Mouse (Mus musculus) fibroblast of lung, adult 2 months (primary cell): Measurements from ENCODE around the gene Ifi27l2a.
"Not testable (repeated sequence)": the region's sequence is repeated elsewhere in the genome, so short reads cannot be mapped to it uniquely, and the experiment has no call there.

Experiments
- DNase-seq: peaks from one replicate; pipeline ENCODE4 v3.0.0-alpha.2; 2011; ENCODE audit warnings: low read depth

The Ifi27l2a gene

GRCm38 (mm10) chr12:103443524-103443923 is at the start of gene Ifi27l2a:
Ifi27l2a (minus strand) TSS chr12:103443680.
- DNase-seq = no peak

GRCm38 (mm10) chr12:103492767-103493166 is 49.3 kb upstream of the Ifi27l2a start:
- peak; percentile 43 for DNase-seq

- no peak for DNase-seq
Measured at GRCm38 (mm10) chr12:103491091-103491730, 47.7 kb upstream of the Ifi27l2a start.

- no peak for DNase-seq
Measured at GRCm38 (mm10) chr12:103487750-103488149, 44.3 kb upstream of the Ifi27l2a start.

- DNase-seq = no peak
Measured at GRCm38 (mm10) chr12:103487276-103487675, 43.8 kb upstream of the Ifi27l2a start.

- no peak for DNase-seq
Measured at GRCm38 (mm10) chr12:103486726-103487125, 43.2 kb upstream of the Ifi27l2a start.

- not testable (repeated sequence) for DNase-seq
Measured at GRCm38 (mm10) chr12:103484200-103484972, 40.9 kb upstream of the Ifi27l2a start.

- no peak for DNase-seq
Measured at GRCm38 (mm10) chr12:103482781-103483180, 39.3 kb upstream of the Ifi27l2a start.

- no peak for DNase-seq
Measured at GRCm38 (mm10) chr12:103481671-103482070, 38.2 kb upstream of the Ifi27l2a start.

GRCm38 (mm10) chr12:103477461-103478015 is 34.1 kb upstream of the Ifi27l2a start:
- no peak for DNase-seq

- no peak for DNase-seq
Measured at GRCm38 (mm10) chr12:103476779-103477389, 33.4 kb upstream of the Ifi27l2a start.

GRCm38 (mm10) chr12:103474481-103474880 is 31.0 kb upstream of the Ifi27l2a start:
- no peak for DNase-seq

- DNase-seq = no peak
Measured at GRCm38 (mm10) chr12:103457140-103457539, 13.7 kb upstream of the Ifi27l2a start, which contains the start of gene Ifi27l2b. Ifi27l2b (minus strand) TSS chr12:103457223.

GRCm38 (mm10) chr12:103456727-103457126 is 13.2 kb upstream of the Ifi27l2a start:
- not testable (repeated sequence) for DNase-seq

- DNase-seq = peak; percentile 69
Measured at GRCm38 (mm10) chr12:103453361-103453760, 9.9 kb upstream of the Ifi27l2a start.

- no peak for DNase-seq
Measured at GRCm38 (mm10) chr12:103445060-103445459, 1.6 kb upstream of the Ifi27l2a start.

- not testable (repeated sequence) for DNase-seq
Measured at GRCm38 (mm10) chr12:103444261-103444660, 781 bp upstream of the Ifi27l2a start.

- no peak for DNase-seq
Measured at GRCm38 (mm10) chr12:103437601-103438000, 5.9 kb downstream of the Ifi27l2a start.

GRCm38 (mm10) chr12:103434861-103435260 is 8.6 kb downstream of the Ifi27l2a start:
- no peak for DNase-seq

- DNase-seq = peak; percentile 93
Measured at GRCm38 (mm10) chr12:103433986-103434731, 9.3 kb downstream of the Ifi27l2a start, which contains the start of gene Ifi27. Ifi27 (plus strand) TSS chr12:103434211.

- DNase-seq = peak; percentile 64
Measured at GRCm38 (mm10) chr12:103433430-103433829, 10.1 kb downstream of the Ifi27l2a start.

GRCm38 (mm10) chr12:103426710-103427109 is 16.8 kb downstream of the Ifi27l2a start:
- DNase-seq = no peak
